Mouse (Mus musculus): ENCODE data around the gene Gcgr. TPM values are rescaled to one million over a fixed set of nuclear protein-coding genes. Genes with fewer than 3 reads are reported as not detected.

Gene Gcgr
- total and polyA plus RNA-seq, 3 experiments, result 0.09 to 0.20 (median 0.13) TPM

DNA sequence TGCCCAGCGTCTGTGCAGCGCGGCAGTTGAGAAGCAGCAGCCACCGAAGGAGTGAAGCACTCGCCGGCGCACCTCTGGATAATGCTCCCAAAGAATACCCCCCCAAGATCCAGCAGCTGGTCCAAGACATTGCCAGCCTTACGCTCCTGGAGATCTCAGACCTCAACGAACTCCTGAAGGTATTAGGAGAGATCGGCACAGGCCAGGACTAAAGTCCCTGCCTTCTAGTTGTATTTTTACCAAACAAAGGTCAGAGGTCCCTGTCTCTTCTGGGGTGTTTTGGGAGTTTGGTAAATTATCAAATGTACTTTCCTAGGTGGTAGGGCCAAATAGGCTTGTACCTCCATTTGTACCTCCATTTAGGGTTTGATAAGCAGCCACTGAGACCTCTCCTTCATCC, 45.2 kb upstream of the Gcgr start:
- peak overlapping the region; percentile 72 for H3K9ac ChIP-seq (ENCODE audit: insufficient read depth, low read depth)
- H3K4me2 ChIP-seq (ENCODE audit: insufficient read depth, low read depth, poor library complexity, severe bottlenecking), result peak overlapping the region; percentile 89
- H3K9me3 ChIP-seq (replicated peaks; ENCODE audit: low read length), result no peaks in the 10 kb centered on the region
- H3K27me3 ChIP-seq (replicated peaks), result no peaks in the 10 kb centered on the region
- H3K79me2 ChIP-seq (replicated peaks; ENCODE audit: control insufficient read depth, extremely low read depth, insufficient read depth, poor library complexity, severe bottlenecking), result peaks cover 26% of the 10 kb centered on the region
- TF ChIP-seq ELF1 (IDR thresholded peaks at IDR 0.05; ENCODE audit: low read depth, low read length) (no peak), JUND (conservative IDR thresholded peaks at IDR 0.05; ENCODE audit: low read depth, low read length) (no peak), ETS1 (conservative IDR thresholded peaks at IDR 0.05; ENCODE audit: low read depth, low read length) (no peak), TBP (conservative IDR thresholded peaks at IDR 0.05; ENCODE audit: low read depth, low read length) (no peak), RAD21 (IDR thresholded peaks at IDR 0.05; ENCODE audit: low read depth, low read length) (no peak), ZNF384 (IDR thresholded peaks at IDR 0.05; ENCODE audit: low read depth, low read length) (no peak), USF1 (IDR thresholded peaks at IDR 0.05; ENCODE audit: low read depth, low read length) (no peak), MAZ (IDR thresholded peaks at IDR 0.05; ENCODE audit: low read depth, low read length) (no peak), RCOR1 (conservative IDR thresholded peaks at IDR 0.05; ENCODE audit: low read depth, low read length) (no peak), USF2 (conservative IDR thresholded peaks at IDR 0.05; ENCODE audit: low read depth, low read length) (no peak), POLR2A (IDR thresholded peaks at IDR 0.05; ENCODE audit: low read depth, low read length) (no peak), ZC3H11A (IDR thresholded peaks at IDR 0.05; ENCODE audit: low read depth, low read length) (no peak), CHD1 (IDR thresholded peaks at IDR 0.05; ENCODE audit: low read depth, low read length) (no peak), MXI1 (IDR thresholded peaks at IDR 0.05; ENCODE audit: low read depth, low read length) (no peak), NRF1 (IDR thresholded peaks at IDR 0.05; ENCODE audit: low read depth, low read length) (no peak)
- no peak for DNase-seq (ENCODE audit: extremely low read depth)
- peaks cover 64 to 83% of the 10 kb centered on the region in 2 experiments for H3K36me3 ChIP-seq (replicated peaks in 1 of 2; ENCODE audit: control insufficient read depth in 1 of 2, insufficient read depth in 1 of 2, low read length in 1 of 2)
- in situ Hi-C loops (cut with MboI; ENCODE audit: low pct_ligation_motif_present, low pct_unique_long_range_greater_than_20kb, low sequenced_read_pairs), result loop anchor here (5.0 kb wide), 1 partner anchor 77 kb away; no protein-coding TSS in a partner anchor
- peaks cover 8 to 31% of the 10 kb centered on the region in 2 experiments for H3K4me1 ChIP-seq (ENCODE audit: control insufficient read depth in 1 of 2, insufficient read depth in 2 of 2)
- no peak overlapping the region for H3K27ac ChIP-seq (ENCODE audit: insufficient read depth, low read depth)
- dilution Hi-C loops (cut with MboI; ENCODE audit: extremely low pct_ligation_motif_present, extremely low pct_unique_long_range_greater_than_20kb, low sequenced_read_pairs), result no loop called here
- H3K4me3 ChIP-seq (replicated peaks in 1 of 3; ENCODE audit: low read depth in 2 of 3, low read length in 2 of 3, poor library complexity in 1 of 3), result peak overlapping the region; percentile 71 to 100 (median 85)

DNA sequence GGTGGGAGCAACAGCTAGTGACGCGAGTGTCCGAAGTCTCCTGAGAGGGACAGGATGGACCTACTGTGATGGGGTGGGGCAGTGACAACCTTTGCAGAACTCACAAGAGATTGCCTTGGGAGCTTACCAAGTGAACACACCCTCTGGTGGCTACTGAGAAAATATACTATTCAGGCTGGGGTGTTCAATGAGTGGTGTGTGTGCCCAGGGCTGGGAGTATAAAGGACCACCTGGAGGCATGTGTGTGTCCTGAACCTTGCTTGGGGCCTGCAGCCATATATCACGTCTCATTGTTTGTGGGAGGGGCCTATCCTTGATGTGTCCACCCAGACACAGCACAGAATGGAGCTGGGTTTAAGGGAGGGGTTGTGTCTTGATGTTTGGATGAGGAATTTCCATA, 42.0 kb upstream of the Gcgr start:
- H3K36me3 ChIP-seq (replicated peaks in 1 of 2; ENCODE audit: control insufficient read depth in 1 of 2, insufficient read depth in 1 of 2, low read length in 1 of 2), result peaks cover 39 to 59% of the 10 kb centered on the region in 2 experiments

More for the DNA sequence above, 42.0 kb upstream of the Gcgr start:
- no peak overlapping the region for H3K9ac ChIP-seq (ENCODE audit: insufficient read depth, low read depth)
- H3K4me3 ChIP-seq (replicated peaks in 1 of 3; ENCODE audit: low read depth in 2 of 3, low read length in 2 of 3, poor library complexity in 1 of 3), result no peak overlapping the region
- H3K27me3 ChIP-seq (replicated peaks), result no peaks in the 10 kb centered on the region
- dilution Hi-C loops (cut with MboI; ENCODE audit: extremely low pct_ligation_motif_present, extremely low pct_unique_long_range_greater_than_20kb, low sequenced_read_pairs) (no loop called here), in situ Hi-C loops (cut with MboI; ENCODE audit: low pct_ligation_motif_present, low pct_unique_long_range_greater_than_20kb, low sequenced_read_pairs) (loop anchor here (5.0 kb wide), 1 partner anchor 74 kb away; no protein-coding TSS in a partner anchor)
- peaks cover 29% of the 10 kb centered on the region for H3K79me2 ChIP-seq (replicated peaks; ENCODE audit: control insufficient read depth, extremely low read depth, insufficient read depth, poor library complexity, severe bottlenecking)
- H3K27ac ChIP-seq (ENCODE audit: insufficient read depth, low read depth), result no peak overlapping the region
- peaks cover 21 to 52% of the 10 kb centered on the region in 2 experiments for H3K4me1 ChIP-seq (ENCODE audit: control insufficient read depth in 1 of 2, insufficient read depth in 2 of 2)
- no peak for DNase-seq (ENCODE audit: extremely low read depth)
- no peaks in the 10 kb centered on the region for H3K9me3 ChIP-seq (replicated peaks; ENCODE audit: low read length)
- H3K4me2 ChIP-seq (ENCODE audit: insufficient read depth, low read depth, poor library complexity, severe bottlenecking), result no peak overlapping the region
- no peak for TF ChIP-seq JUND (conservative IDR thresholded peaks at IDR 0.05; ENCODE audit: low read depth, low read length)
- peak in 1 of 2 experiments; percentile 41; a peak in 2 of 4 replicates for TF ChIP-seq CTCF (conservative IDR thresholded peaks at IDR 0.05 in 1 of 2, IDR thresholded peaks at IDR 0.05 in 1 of 2; ENCODE audit: low read depth in 2 of 2, low read length in 2 of 2)
